Mouse (Mus musculus) embryonic facial prominence, embryonic 10.5 days (tissue): ENCODE data around the gene Tead4. TPM values are rescaled to one million over a fixed set of nuclear protein-coding genes. Genes with fewer than 3 reads are reported as not detected.
"Not testable (repeated sequence)": the region's sequence is repeated elsewhere in the genome, so short reads cannot be mapped to it uniquely, and the experiment has no call there.

ENCODE experiments used
- DNase-seq: peaks from one replicate; pipeline ENCODE4 v3.0.0-alpha.2; 2017; ENCODE audit warnings: low spot score
- H3K27ac ChIP-seq: fragments of 300-500 bp; sonication (generic); replicated peaks from 2 replicates; pipeline ENCODE4 v1.5.1; 2016; ENCODE audit warnings: mild to moderate bottlenecking
- H3K27me3 ChIP-seq: fragments of 300-500 bp; sonication (generic); replicated peaks from 2 replicates; pipeline ENCODE4 v1.6.1; 2016; ENCODE audit warnings: low read depth, mild to moderate bottlenecking; ENCODE audit not compliant: poor library complexity, severe bottlenecking
- H3K36me3 ChIP-seq: fragments of 300-500 bp; sonication (generic); replicated peaks from 2 replicates; pipeline ENCODE4 v1.6.1; 2016; ENCODE audit warnings: mild to moderate bottlenecking, moderate library complexity
- H3K4me1 ChIP-seq: fragments of 300-500 bp; sonication (generic); 2 replicates; pipeline ENCODE4 v1.6.1; 2016
- H3K4me3 ChIP-seq: fragments of 300-500 bp; sonication (generic); 2 replicates; pipeline ENCODE4 v1.5.1; 2016; ENCODE audit warnings: mild to moderate bottlenecking, moderate library complexity
- H3K9me3 ChIP-seq: fragments of 300-500 bp; sonication (generic); 2 replicates; pipeline ENCODE4 v1.6.1; 2016; ENCODE audit warnings: mild to moderate bottlenecking
- WGBS: fragments of 180-500 bp; shearing (Covaris S2); methylation state at CpG from one replicate; pipeline ENCODE4 v1.1.7; 2016; 5-methylcytosine and 5-hydroxymethylcytosine counted together
- polyA plus RNA-seq: library from polyadenylated mRNA; unstranded; fragments of >200 nt; fragmentation: Nextera tagmentation; extraction: Ambion mirVana; gene quantifications from 2 replicates; pipeline ENCODE4 v1.2.1, GENCODE M21; 2016

Gene Tead4
- polyA plus RNA-seq, 1 experiment from 2014 or later: 3.2 TPM

DNA sequence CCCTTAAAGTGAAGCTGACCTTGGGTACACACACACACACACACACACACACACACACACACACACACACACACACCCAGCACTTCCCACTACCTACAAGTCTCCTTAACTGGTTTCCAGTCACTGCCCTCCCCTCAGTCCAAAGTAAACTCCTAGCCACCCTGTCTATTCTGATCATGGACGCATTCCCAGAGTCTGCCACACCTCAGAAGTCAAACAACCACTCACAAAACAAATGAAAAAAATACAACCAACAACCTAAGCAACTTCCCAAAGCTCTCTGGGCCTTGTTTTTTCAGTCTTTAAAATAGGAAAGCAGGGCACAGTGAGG lies 74.8 kb downstream of the Tead4 start:
- WGBS: 82% methylated on average over 1 of the region's 1 CpGs
- Histone ChIP-seq H3K27me3 (no peaks in the 10 kb centered on the region), H3K4me3 (no peak overlapping the region), H3K36me3 (no peaks in the 10 kb centered on the region), H3K9me3 (no peaks in the 10 kb centered on the region), H3K4me1 (peaks cover 24% of the 10 kb centered on the region), H3K27ac (no peak overlapping the region)
- DNase-seq: no peak

GRCm38 (mm10) chr6:128225009-128225845 lies 75.4 kb downstream of the Tead4 start:
- H3K4me3 ChIP-seq: no peak overlapping the region
- 75% methylated on average over 4 of the region's 4 CpGs for WGBS
- no peaks in the 10 kb centered on the region for H3K27me3 ChIP-seq
- H3K9me3 ChIP-seq: no peaks in the 10 kb centered on the region
- no peaks in the 10 kb centered on the region for H3K36me3 ChIP-seq
- H3K27ac ChIP-seq: no peak overlapping the region
- DNase-seq: no peak
- H3K4me1 ChIP-seq: peaks cover 20% of the 10 kb centered on the region

DNA sequence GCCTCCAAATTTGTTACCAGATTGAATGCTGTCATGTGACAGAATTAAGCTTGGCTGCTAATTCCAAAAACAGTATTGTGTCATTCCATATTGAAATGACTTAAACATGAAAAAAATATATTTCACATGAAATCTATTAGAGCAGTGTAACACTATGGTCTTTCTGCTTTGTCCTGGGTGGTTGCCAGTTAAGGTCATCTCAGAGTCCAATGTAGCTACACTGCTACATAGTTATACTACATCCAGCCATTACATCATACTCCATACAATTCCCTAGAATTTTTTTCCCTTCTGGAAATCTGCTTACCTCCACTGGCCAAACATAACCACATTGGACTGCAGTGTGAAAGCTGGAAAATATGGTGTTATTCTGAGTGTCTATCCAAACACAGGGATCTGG lies 77.5 kb downstream of the Tead4 start:
- H3K4me3 ChIP-seq: no peak overlapping the region
- no peak overlapping the region for H3K27ac ChIP-seq
- peaks cover 8% of the 10 kb centered on the region for H3K4me1 ChIP-seq
- no peaks in the 10 kb centered on the region for H3K27me3 ChIP-seq
- no peaks in the 10 kb centered on the region for H3K9me3 ChIP-seq
- no peaks in the 10 kb centered on the region for H3K36me3 ChIP-seq
- DNase-seq: no peak

GRCm38 (mm10) chr6:128215004-128215403 lies 85.6 kb downstream of the Tead4 start:
- not testable (repeated sequence) for DNase-seq, H3K27me3 ChIP-seq, H3K36me3 ChIP-seq, H3K4me3 ChIP-seq, H3K9me3 ChIP-seq, H3K4me1 ChIP-seq, H3K27ac ChIP-seq
- WGBS: 91% methylated on average over 4 of the region's 4 CpGs

DNA sequence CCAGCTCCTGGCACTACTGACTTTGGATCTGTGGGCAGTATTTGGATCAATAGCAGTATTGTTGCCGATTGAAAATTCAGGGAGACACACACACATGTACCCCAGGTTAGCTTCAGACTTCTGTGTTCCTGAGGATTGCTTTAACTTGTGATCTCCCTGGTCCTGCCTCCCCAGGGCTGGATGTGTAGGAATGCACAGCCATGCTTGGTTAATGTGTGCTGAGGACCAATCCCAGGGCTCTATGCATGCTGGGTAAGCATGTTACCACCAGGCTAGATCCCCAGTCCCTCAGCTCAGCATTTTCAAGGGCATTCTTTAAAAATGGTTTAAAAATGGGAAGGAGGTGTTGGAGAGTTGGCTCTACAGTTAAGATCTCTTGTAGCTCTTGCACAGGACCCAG lies 91.4 kb downstream of the Tead4 start:
- not testable (repeated sequence) for H3K4me3 ChIP-seq, H3K27ac ChIP-seq, H3K9me3 ChIP-seq, H3K4me1 ChIP-seq, H3K27me3 ChIP-seq, H3K36me3 ChIP-seq, DNase-seq
- 92% methylated on average over 1 of the region's 1 CpGs for WGBS

DNA sequence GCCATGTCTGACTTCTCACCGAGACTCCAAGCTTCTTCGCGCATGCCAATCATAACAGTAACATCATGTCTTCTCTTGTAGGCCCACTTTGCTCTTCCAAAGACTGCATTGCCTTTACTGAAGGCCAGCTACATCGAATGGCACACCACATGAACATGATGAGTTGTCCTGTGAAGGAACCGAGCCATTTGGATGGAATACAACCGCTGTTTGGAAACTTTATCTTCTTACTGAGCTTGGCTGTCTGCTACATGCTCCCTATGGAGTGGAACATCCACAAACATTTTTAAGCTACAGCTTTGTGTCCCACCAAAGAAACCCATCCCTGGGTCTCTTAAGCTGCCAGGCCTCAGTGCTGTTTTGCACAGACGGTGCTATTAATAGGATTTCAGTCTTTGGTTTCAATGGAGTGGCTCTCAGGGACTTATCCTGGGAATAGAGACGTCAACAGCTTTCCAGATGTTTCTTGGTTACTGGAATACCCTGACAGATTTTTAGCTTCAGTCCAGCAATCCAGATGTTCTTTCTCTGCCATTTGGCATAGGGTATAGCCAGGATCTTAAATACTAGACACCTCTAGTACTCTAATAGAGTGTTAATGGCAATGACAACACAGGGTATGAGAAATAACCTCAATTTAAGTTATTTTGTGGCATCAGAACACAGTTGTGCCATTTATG lies 92.0 kb downstream of the Tead4 start:
- H3K27ac ChIP-seq: no peak overlapping the region
- no peaks in the 10 kb centered on the region for H3K4me1 ChIP-seq
- DNase-seq: no peak
- 84% methylated on average over 8 of the region's 8 CpGs for WGBS
- H3K4me3 ChIP-seq: no peak overlapping the region
- no peaks in the 10 kb centered on the region for H3K36me3 ChIP-seq
- no peaks in the 10 kb centered on the region for H3K27me3 ChIP-seq
- no peaks in the 10 kb centered on the region for H3K9me3 ChIP-seq

DNA sequence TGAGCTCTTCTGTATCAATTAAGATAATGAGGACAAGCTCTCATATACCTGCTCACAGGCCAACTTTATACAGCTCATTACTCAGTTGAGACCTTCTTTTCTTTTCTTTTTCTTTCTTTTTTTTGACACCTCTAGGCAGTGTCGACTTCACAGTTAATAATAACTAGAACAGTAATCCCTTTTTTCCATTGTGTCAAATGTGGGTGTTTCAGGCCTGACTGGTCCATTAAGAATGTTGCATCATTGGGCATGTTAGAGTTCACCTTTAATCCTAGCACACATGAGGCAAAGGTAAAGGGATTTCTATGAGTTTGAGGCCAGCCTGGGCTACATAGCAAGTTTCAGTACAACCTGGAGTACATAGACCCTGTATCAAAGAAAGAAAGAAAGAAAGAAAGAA lies 97.1 kb downstream of the Tead4 start:
- DNase-seq: no peak
- no peak overlapping the region for H3K4me3 ChIP-seq
- no peaks in the 10 kb centered on the region for H3K36me3 ChIP-seq
- no peak overlapping the region for H3K27ac ChIP-seq
- 82% methylated on average over 1 of the region's 1 CpGs for WGBS
- H3K4me1 ChIP-seq: peaks cover 6% of the 10 kb centered on the region
- no peaks in the 10 kb centered on the region for H3K9me3 ChIP-seq
- peaks cover 8% of the 10 kb centered on the region; the same call in 1 of the 2 replicates for H3K27me3 ChIP-seq

DNA sequence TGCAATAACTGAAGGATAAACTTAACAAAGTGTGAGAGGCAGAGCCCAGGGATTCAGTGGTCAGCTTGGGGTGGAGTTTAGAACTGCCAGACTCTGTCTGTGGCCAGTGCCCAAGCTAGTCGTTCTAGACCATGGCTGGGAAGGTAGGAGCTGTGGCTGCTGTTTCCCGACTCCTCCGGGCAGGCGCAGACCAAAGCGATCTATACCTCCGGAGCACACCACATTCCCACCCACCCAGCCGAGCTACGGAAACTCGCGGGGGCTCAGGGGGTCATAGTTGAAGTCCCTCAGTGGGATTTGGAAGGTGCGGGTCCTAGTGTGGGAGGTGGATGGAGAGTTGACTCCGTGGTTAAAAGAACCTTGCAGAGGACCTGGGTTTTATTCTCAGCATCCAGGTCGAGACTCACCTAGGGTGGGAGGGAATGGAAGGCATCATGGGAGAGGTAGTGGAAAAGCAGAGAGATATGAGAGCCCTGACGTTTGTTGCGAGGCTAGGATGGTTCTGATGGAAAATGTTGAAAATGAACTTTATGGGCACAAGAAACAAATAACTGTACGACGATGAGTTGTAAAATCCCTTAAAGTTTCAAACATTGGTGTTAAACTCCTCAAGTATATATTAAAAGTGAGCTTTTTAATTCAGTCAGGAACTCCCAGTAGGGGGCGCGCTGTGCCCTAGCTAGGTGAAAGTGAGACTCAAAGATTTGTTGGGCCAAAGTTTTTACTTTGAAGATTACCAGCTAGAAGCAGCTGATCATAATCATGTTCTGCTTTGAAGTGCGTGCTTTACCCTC lies 99.6 kb downstream of the Tead4 start:
- H3K27me3 ChIP-seq: peaks cover 8% of the 10 kb centered on the region; the same call in 1 of the 2 replicates
- peak overlapping the region; percentile 58 for H3K27ac ChIP-seq
- no peaks in the 10 kb centered on the region for H3K9me3 ChIP-seq
- H3K4me1 ChIP-seq: peaks cover 6% of the 10 kb centered on the region
- peak overlapping the region; percentile 70 for H3K4me3 ChIP-seq
- no peaks in the 10 kb centered on the region for H3K36me3 ChIP-seq
- DNase-seq: peak; percentile 66
- 1% methylated on average over 20 of the region's 20 CpGs for WGBS

DNA sequence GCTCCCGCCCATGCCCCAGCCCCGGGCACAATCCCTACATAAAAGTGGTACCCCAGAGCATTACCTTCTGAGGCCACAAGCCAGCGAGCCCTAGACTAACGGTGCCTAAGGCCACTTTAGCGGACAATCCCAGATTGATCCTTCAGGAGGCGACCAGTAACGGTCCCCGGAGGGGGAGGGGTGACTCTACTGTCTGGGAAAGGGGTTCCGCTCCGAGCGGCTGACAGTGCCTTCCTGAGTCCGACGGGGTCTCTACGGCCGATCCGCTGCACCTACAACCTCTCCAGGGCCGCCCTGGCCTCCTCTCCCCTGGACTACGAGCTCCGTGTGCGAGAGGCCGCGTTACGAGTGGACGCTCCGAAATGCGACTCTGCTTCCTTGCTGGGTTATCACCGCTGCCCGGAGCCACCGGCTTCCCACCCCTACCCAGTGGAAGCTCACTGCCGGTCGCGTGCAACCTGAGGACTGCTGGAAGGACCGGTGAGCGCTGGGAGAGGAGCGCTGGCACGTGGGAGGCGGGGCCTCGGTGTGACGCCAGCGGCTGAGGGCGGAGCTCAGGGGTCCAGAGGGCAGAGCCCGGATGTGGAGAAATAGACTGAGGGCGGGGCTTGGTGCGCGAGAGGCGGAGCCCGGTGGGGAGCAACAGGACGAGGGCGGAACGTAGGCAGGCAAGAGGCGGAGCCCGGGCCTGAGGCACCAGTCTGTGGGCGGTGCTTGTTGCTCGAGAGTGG lies 100.3 kb downstream of the Tead4 start:
- Histone ChIP-seq H3K27ac (peak overlapping the region; percentile 58), H3K27me3 (peaks cover 8% of the 10 kb centered on the region; the same call in 1 of the 2 replicates), H3K4me1 (peaks cover 6% of the 10 kb centered on the region), H3K9me3 (no peaks in the 10 kb centered on the region), H3K36me3 (no peaks in the 10 kb centered on the region), H3K4me3 (peak overlapping the region; percentile 70)
- WGBS: under 1% methylated on average over 54 of the region's 54 CpGs
- peak; percentile 99 for DNase-seq

DNA sequence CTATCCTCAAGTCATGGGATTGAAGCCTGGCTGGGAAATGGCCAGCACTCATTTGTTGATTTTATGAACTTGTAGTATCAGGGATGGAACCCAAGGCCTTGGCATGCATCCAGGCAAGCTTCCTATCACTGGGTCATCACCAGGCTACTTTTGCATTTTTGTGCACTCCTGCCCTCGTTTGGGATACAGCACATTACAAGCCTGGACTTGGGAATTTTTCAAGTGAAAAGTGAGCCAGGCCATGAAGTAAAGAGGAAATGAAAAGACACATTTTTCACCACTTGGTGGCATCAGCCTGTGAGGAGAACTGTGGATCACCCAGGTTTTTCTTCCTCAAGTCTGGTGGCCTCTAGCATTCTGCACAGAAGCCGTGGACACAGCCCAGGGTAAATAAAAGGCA lies 117.1 kb downstream of the Tead4 start:
- 67% methylated on average over 2 of the region's 2 CpGs for WGBS
- DNase-seq: no peak
- Histone ChIP-seq H3K9me3 (no peaks in the 10 kb centered on the region), H3K27ac (no peak overlapping the region), H3K4me1 (no peaks in the 10 kb centered on the region), H3K27me3 (no peaks in the 10 kb centered on the region), H3K36me3 (no peaks in the 10 kb centered on the region), H3K4me3 (no peak overlapping the region)

GRCm38 (mm10) chr6:128181176-128181575 lies 119.4 kb downstream of the Tead4 start:
- H3K4me1 ChIP-seq: 0 out of 2 replicates have a peak, but pooled peaks cover 3% of the 10 kb centered on the region
- WGBS: 77% methylated on average over 5 of the region's 5 CpGs
- H3K4me3 ChIP-seq: no peak overlapping the region
- no peak overlapping the region for H3K27ac ChIP-seq
- H3K27me3 ChIP-seq: no peaks in the 10 kb centered on the region
- no peaks in the 10 kb centered on the region for H3K36me3 ChIP-seq
- no peak for DNase-seq
- H3K9me3 ChIP-seq: no peaks in the 10 kb centered on the region

DNA sequence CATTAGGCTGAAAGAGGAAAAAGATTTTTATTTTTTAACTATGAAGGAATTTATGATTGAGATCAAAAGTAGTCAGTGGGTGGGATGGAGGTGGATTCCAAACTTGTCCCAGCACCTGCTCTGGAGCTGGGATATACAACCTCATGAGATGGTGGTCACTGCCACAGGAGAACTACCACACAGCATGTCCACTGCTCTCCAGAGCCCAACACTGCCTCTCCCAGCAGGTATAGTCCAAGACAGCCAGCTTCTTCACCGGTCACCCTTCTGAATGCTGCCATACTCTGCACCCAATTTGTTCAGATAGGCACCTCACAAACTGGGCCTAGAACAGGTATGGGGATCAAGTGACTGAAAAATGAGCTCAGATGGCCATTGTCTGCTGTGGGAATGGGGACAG lies 121.0 kb downstream of the Tead4 start:
- 96% methylated on average over 1 of the region's 1 CpGs for WGBS
- H3K4me3 ChIP-seq: no peak overlapping the region
- no peaks in the 10 kb centered on the region for H3K9me3 ChIP-seq

More for the DNA sequence above, 121.0 kb downstream of the Tead4 start:
- Histone ChIP-seq H3K4me1 (0 out of 2 replicates have a peak, but pooled peaks cover 3% of the 10 kb centered on the region), H3K36me3 (no peaks in the 10 kb centered on the region), H3K27me3 (no peaks in the 10 kb centered on the region), H3K27ac (no peak overlapping the region)
- DNase-seq: no peak
